Mouse (Mus musculus) adrenal gland (tissue): ENCODE data around the gene Gm21738.
"Not testable (repeated sequence)": the region's sequence is repeated elsewhere in the genome, so short reads cannot be mapped to it uniquely, and the experiment has no call there.

Experiments used
- intact Hi-C: fragments of 180-260 bp; cut with DNase I; formaldehyde crosslinking; loops from one replicate; pipeline ENCODE4 v1.15.1; 2025
- long read RNA-seq, 2 experiments: library from polyadenylated mRNA; unstranded; transcript quantifications; one replicate each; pipeline ENCODE4 v2.0.0; 2020; ENCODE audit warnings: borderline replicate concordance in 1 of 2; ENCODE audit not compliant: insufficient replicate concordance in 1 of 2

The Gm21738 gene
- long read RNA-seq, experiment 1: 0 reads
- long read RNA-seq, experiment 2: 0 reads

DNA sequence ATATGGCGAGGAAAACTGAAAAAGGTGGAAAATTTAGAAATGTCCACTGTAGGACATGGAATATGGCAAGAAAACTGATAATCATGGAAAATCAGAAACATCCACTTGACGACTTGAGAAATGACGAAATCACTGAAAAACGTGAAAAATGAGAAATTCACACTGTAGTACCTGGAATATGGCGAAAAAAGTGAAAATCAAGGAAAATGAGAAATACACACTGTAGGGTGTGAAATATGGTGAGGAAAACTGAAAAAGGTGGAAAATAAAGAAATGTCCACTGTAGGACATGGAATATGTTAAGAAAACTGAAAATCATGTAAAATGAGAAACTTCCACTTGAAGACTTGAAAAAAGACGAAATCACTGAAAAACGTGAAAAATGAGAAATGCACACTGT lies at the start of gene Gm21738:
Gene Gm21738 (minus strand): TSS at position 101 of the 400 bp plus-strand sequence.
- intact Hi-C loops: not testable (repeated sequence)

DNA sequence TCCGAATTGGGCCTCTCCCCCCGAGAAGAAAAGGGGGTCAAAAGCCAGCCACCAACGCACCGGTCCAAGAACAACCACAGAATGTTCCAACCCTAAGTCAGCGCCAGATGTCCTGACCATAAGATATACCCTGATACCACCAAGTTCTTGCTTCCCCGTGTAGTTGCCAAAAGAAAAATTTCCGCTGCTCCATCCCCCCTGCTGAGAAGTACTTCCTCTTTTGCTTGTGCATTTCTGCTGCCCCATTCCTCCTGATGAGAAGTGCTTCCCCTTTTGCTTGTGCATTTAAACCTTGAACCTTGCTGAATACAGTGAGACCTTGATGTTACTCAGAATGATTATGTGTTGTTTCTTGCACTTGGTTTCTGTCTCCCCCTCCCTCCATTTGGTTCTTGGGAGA lies 35.0 kb downstream of the Gm21738 start:
- intact Hi-C loops: not testable (repeated sequence)
